Mouse (Mus musculus) liver, postnatal 0 days (tissue): ENCODE measurements around the gene Nedd4.

Experiments used
- CTCF ChIP-seq: sonication (generic); IDR thresholded peaks from 2 replicates; pipeline ENCODE4 v1.5.1; 2016; ENCODE audit warnings: antibody characterized with exemption, low read depth
- EP300 ChIP-seq: IDR thresholded peaks from 2 replicates; pipeline ENCODE4 v1.6.1; 2016; ENCODE audit warnings: antibody characterized with exemption, low read depth, mild to moderate bottlenecking

GRCm38 (mm10) chr9:72613884-72614283 is 48.3 kb upstream of the Nedd4 start:
- TF ChIP-seq CTCF (no peak), EP300 (no peak)
